Mouse (Mus musculus): ENCODE measurements around the gene Sowahb. TPM values are rescaled to one million over a fixed set of nuclear protein-coding genes. Genes with fewer than 3 reads are reported as not detected.

Gene Sowahb
- total RNA-seq, 1 experiment from 2014 or later, result not detected

- no peak for ATAC-seq (replicated peaks; ENCODE audit: insufficient number of reproducible peaks, low FRiP score, low TSS enrichment, poor library complexity, severe bottlenecking)
Measured at GRCm38 (mm10) chr5:93045371-93045714, 521 bp upstream of the Sowahb start.

- ATAC-seq (replicated peaks; ENCODE audit: insufficient number of reproducible peaks, low FRiP score, low TSS enrichment, poor library complexity, severe bottlenecking), result no peak
Measured at GRCm38 (mm10) chr5:93043688-93044583, 886 bp downstream of the Sowahb start.

GRCm38 (mm10) chr5:93042831-93043687, 1.8 kb downstream of the Sowahb start:
- no peak for ATAC-seq (replicated peaks; ENCODE audit: insufficient number of reproducible peaks, low FRiP score, low TSS enrichment, poor library complexity, severe bottlenecking)

GRCm38 (mm10) chr5:93042031-93042430, 2.8 kb downstream of the Sowahb start:
- no peak for ATAC-seq (replicated peaks; ENCODE audit: insufficient number of reproducible peaks, low FRiP score, low TSS enrichment, poor library complexity, severe bottlenecking)

- ATAC-seq (replicated peaks; ENCODE audit: insufficient number of reproducible peaks, low FRiP score, low TSS enrichment, poor library complexity, severe bottlenecking), result no peak
Measured at GRCm38 (mm10) chr5:93041276-93041675, 3.5 kb downstream of the Sowahb start.

GRCm38 (mm10) chr5:93040095-93040494, 4.7 kb downstream of the Sowahb start:
- no peak for ATAC-seq (replicated peaks; ENCODE audit: insufficient number of reproducible peaks, low FRiP score, low TSS enrichment, poor library complexity, severe bottlenecking)

GRCm38 (mm10) chr5:93036254-93036653, 8.6 kb downstream of the Sowahb start:
- ATAC-seq (replicated peaks; ENCODE audit: insufficient number of reproducible peaks, low FRiP score, low TSS enrichment, poor library complexity, severe bottlenecking), result no peak

- ATAC-seq (replicated peaks; ENCODE audit: insufficient number of reproducible peaks, low FRiP score, low TSS enrichment, poor library complexity, severe bottlenecking), result no peak
Measured at GRCm38 (mm10) chr5:93035285-93035684, 9.5 kb downstream of the Sowahb start.

- ATAC-seq (replicated peaks; ENCODE audit: insufficient number of reproducible peaks, low FRiP score, low TSS enrichment, poor library complexity, severe bottlenecking), result no peak
Measured at GRCm38 (mm10) chr5:93033087-93033870, 11.5 kb downstream of the Sowahb start.

GRCm38 (mm10) chr5:93032621-93033020, 12.2 kb downstream of the Sowahb start:
- 0 out of 2 replicates have a peak, but pooled peaks have one; percentile 22 for ATAC-seq (replicated peaks; ENCODE audit: insufficient number of reproducible peaks, low FRiP score, low TSS enrichment, poor library complexity, severe bottlenecking)

GRCm38 (mm10) chr5:93030869-93031268, 14.0 kb downstream of the Sowahb start:
- no peak for ATAC-seq (replicated peaks; ENCODE audit: insufficient number of reproducible peaks, low FRiP score, low TSS enrichment, poor library complexity, severe bottlenecking)

- no peak for ATAC-seq (replicated peaks; ENCODE audit: insufficient number of reproducible peaks, low FRiP score, low TSS enrichment, poor library complexity, severe bottlenecking)
Measured at GRCm38 (mm10) chr5:93030411-93030810, 14.4 kb downstream of the Sowahb start.

- ATAC-seq (replicated peaks; ENCODE audit: insufficient number of reproducible peaks, low FRiP score, low TSS enrichment, poor library complexity, severe bottlenecking), result no peak
Measured at GRCm38 (mm10) chr5:93027120-93027675, 17.6 kb downstream of the Sowahb start.

- no peak for ATAC-seq (replicated peaks; ENCODE audit: insufficient number of reproducible peaks, low FRiP score, low TSS enrichment, poor library complexity, severe bottlenecking)
Measured at GRCm38 (mm10) chr5:93026437-93027119, 18.2 kb downstream of the Sowahb start.

GRCm38 (mm10) chr5:93024754-93025280, 20.0 kb downstream of the Sowahb start:
- ATAC-seq (replicated peaks; ENCODE audit: insufficient number of reproducible peaks, low FRiP score, low TSS enrichment, poor library complexity, severe bottlenecking), result no peak

GRCm38 (mm10) chr5:93022126-93022797, 22.6 kb downstream of the Sowahb start:
- no peak for ATAC-seq (replicated peaks; ENCODE audit: insufficient number of reproducible peaks, low FRiP score, low TSS enrichment, poor library complexity, severe bottlenecking)

- ATAC-seq (replicated peaks; ENCODE audit: insufficient number of reproducible peaks, low FRiP score, low TSS enrichment, poor library complexity, severe bottlenecking), result no peak
Measured at GRCm38 (mm10) chr5:93020024-93020666, 24.7 kb downstream of the Sowahb start.

Data from monocyte, adult 5-6 weeks (primary cell).